Mouse (Mus musculus) liver, postnatal 0 days (tissue): ENCODE data around the gene Pde3a.

Experiments used
- CTCF ChIP-seq: sonication (generic); IDR thresholded peaks from 2 replicates; pipeline ENCODE4 v1.5.1; 2016; ENCODE audit warnings: antibody characterized with exemption, low read depth
- EP300 ChIP-seq: IDR thresholded peaks from 2 replicates; pipeline ENCODE4 v1.6.1; 2016; ENCODE audit warnings: antibody characterized with exemption, low read depth, mild to moderate bottlenecking

DNA sequence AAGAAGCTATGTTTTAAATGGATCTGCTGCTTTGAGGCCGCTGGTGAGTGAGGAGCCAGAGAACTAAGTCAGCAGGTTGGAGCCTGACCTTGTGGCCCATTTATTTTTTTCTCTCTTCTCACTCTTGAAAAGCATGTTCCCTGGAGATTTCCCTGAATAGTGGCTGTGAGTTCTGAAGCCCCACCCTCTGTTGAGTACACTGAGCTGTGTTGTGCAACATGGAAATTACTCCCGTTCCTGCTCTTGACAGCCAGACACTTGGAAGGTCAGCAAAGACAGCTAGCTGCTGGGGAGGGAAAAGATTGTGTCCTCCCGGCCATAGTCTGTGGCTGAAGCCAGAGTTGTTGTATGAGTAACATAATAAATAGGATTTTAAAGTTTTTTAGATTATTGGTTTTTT is 84.2 kb downstream of the Pde3a start:
- TF ChIP-seq CTCF (no peak), EP300 (0 out of 2 replicates have a peak, but pooled peaks have one; percentile 28)
